Mouse (Mus musculus): ENCODE results near the gene Palm.

Gene Palm

DNA sequence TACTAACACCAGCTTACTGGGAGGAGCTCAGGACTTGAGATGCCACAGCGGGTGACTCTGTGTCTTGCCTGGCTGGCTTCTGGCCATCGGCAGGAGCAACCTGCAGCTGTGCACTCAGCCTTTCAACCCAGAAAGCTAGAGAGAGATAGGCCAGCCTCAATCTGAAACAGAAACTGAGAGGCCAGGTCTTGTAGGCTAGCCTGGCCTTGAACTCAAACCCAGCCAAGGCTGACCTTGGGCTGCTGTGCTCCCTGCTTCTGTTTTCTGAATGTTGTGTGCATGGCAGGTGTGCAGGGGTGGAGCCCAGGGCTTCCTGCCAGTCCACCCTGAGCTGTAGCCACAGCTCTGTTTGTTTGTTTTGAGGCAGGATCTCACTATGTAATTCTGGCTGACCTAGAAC, 20.2 kb upstream of the Palm start:
- no peak for DNase-seq

DNA sequence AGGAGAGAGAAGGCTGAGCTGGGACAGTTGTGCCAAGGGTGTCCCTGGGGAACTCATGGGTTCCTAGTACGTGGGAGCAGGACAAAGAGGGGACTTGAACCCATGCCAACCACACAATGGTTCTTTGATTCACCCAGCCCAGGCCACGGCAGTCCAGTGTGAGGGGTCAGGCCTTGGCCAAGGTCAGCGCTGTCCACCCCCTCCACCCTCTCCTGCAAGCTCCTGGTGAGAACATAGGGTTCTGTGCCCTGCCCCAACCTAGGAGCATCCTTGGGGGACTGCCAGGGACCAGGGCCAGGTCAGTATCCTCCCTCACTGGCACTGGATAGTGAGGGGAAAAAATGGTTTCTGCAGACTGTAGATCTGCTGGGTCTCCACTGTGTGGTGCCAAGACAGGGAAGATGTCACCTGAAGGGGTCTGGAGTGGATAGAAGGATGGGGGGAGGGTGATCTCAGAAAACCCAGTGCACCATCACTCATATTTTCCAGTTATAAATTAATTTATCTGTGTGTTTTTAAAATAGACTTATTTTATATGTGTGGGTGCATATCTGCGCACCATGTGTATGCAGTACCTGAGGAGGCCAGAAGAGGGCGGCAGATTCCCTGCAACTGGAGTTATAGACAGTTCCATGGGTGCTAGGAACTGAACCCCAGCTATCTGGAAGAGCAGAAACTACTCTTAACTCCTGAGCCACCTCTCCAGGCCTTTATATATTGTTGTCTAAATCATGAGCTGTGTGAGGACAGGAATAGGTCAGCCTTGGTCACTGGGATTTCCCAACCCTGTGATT, 18.7 kb upstream of the Palm start:
- no peak for DNase-seq

DNA sequence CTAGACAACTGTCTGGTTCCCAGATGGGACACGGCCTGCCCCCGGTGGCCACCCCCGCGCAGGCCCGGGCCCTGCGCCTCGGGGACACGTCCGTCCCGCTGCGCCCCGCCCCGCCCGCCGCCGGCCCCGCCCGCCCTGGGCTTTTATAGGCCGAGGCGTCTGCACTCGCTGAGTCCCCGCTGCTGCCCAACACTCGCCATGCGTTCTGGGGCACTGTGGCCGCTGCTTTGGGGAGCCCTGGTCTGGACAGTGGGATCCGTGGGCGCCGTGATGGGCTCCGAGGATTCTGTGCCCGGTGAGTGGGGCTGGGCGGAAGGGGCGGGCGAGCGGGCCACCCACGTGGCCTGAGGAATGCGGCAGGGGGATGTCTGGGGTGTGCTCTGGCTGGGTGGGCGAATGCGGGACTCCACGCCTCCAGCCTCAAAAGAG, 16.3 kb upstream of the Palm start, which contains the start of gene Fstl3:
TSS of gene Fstl3 (plus strand) at position 170 of the 429 bp plus-strand sequence.
- no peak for DNase-seq

DNA sequence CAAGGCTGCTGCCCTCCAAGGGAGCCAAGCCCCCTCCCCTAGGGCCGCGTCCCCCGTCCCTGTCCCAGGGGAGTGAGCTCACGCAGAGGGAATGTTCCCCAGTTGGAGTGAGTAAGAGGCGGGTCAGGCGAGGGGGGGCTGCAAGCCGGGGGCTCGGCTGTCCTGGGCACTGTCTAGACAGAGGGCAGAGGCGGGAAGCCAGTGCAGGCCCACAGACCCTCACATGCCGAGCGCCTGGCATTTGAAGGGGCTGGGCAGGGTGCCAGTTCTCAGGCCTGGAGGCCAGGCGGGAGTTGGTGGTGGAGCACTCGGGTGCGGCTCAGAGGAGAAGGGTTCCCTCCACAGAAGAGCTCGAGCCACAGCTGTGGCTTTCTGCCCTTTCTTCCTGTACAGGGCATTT, 15.4 kb upstream of the Palm start:
- no peak for DNase-seq

DNA sequence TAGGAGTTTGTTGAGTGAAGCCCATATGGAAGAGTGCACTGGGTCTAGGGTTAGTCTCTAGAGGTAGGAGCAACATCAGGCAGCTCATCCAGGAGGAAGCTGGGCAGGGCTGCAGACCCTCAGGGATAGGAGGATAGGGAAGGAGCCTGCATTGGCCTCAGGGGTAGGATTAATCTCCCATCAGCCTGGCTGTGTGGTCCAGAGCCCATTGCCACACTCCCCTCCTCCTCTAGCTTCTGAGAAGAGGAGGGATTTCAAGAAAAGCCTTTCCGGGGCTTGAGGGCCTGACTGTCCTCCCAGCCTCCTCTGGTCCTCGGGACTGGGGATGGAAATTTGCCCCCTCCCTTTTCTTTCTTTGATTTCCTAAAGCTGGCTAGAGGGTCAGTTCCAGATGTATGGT, 14.2 kb upstream of the Palm start:
- no peak for DNase-seq

DNA sequence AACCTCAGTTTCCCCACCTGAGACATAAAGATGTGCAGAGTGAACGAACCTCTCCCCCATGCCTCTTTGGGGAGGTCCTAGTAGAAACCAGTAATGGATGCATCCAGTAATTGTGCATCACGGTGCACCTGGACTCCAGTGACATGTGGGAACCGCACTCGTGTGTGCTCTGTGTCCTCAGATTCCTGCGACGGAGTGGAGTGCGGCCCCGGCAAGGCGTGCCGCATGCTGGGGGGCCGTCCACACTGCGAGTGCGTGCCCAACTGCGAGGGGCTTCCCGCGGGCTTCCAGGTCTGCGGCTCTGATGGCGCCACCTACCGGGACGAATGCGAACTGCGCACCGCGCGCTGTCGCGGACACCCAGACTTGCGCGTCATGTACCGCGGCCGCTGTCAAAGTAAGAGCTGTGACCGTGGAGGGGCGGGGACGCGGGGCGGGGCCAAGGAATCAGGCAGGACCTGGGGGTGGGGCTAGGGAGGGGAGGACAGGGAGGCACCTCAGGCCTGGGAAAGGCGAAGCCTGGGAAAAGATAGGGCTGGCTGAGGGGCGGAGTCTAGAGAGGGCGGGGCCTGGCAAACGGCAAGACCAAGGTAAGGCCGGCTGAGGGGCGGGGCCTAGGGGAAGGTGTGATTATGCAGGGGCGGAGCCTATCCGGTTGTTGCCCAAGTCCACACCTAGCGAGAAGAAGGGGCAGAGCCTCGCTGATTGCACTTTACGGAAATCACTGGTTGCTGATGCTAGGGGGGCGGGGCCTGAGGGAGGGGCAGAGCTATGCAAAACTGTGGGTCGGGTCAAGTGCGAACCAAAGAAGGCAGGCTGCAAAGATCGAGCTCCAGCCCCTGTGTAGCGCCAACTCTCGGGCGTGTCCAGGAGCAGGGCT, 13.3 kb upstream of the Palm start:
- DNase-seq = peak; percentile 85 to 90

DNA sequence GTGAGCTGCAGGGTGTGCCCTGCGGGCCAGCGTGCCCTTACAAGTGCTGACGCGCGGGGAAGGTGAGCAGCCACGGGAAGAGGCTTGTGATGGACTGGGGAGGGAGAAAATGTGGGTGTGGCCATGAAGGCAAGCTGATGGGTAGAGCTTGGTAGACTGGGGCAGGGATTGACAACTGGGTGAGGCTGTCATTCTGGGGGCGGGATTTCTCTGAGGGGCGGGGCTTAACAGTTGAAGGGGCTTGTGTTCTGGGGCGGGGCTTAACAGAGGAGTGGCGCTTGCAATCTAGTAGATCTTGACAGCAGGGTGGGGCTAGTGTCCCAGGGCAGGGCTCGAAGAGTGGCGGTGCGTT, 12.7 kb upstream of the Palm start:
- no peak for DNase-seq

DNA sequence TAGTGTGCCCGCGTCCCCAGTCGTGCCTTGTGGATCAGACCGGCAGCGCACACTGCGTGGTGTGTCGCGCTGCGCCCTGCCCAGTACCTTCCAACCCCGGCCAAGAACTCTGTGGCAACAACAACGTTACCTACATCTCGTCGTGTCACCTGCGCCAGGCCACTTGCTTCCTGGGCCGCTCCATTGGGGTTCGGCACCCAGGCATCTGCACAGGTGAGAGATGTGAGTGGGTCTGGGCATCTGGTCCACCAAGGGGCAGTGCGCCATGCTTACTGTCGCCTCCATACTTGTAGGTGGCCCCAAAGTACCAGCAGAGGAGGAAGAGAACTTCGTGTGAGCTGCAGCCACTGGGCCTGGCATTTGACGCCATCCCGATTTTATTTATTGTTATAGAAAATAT, 12.2 kb upstream of the Palm start:
- DNase-seq = no peak

DNA sequence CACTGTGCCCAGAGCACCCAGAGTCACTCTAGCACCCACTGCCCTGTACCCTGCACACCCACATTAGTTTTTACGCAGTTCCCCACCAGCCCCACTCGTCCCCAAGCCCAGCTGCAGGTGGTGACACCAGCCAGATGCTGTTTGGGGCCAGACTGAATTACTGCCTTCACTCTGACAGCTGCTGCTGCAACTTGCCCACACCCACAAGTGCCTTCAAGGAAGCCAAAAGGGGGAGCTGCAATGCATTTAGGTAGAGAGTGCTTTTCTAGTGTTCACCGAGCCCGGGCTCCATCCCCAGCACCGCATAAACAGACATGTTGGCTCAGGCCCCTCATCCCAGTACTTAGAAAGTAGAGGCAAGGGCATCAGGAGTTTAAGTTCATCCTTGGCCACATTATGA, 11.4 kb upstream of the Palm start:
- peak; percentile 48 to 70 for DNase-seq

DNA sequence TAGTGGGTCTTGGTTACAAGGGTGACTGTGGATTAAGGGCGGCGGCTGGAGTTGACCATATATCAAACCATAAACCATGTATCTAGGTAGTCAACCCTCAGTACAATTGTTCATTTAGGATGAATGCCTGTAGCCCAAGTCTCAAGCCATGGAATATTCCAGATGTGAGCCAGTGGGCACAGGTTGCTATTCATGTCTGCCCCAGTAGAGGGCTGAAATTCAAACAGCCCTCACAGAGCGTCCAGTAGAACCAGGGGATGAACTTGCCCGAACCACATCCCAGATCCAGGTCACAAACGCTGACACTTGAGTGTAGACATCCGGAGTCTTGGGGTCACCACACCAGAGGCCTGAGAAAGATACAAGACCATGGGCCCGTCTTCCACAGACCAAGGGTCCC, 10.3 kb upstream of the Palm start:
- DNase-seq = no peak

DNA sequence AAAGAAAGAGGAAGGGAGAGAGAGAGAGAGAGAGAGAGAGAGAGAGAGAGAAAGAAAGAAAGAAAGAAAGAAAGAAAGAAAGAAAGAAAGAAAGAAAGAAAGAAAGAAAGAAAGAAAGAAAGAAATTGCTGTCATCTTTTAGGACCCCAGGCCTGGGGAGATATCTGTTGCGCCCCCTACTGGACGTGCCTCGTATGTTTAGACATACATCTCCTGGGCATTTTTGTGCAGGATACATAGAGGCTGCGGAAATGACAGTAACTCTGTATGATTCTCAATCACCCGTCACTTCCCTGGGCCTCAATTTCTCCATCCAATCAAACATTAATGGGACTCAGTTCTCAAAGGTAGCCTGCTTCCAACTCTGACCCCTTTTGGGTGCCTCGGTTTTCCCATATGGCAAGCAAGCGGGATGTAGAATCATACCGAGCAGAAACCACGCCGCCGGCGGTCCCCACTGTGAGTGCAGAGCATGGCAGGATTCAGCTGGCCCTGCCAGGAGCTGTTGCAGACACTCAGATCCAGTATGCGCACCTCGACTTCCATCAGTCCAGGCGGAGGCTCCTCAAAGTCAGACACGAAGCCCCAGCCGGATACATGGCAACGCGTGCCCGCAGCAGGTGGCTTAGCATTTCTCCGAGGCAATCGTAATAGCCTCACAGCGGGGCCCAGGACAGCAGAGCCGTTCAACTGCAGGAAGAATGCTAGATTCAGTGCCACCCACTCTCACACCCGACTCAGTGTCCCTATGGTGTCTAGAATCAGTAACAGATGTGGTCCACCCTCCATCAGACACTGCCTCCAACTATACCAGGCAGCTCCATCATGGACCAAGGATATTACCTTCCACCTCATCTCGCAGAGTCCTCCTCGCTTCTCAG, 9.2 kb upstream of the Palm start:
- DNase-seq = no peak

DNA sequence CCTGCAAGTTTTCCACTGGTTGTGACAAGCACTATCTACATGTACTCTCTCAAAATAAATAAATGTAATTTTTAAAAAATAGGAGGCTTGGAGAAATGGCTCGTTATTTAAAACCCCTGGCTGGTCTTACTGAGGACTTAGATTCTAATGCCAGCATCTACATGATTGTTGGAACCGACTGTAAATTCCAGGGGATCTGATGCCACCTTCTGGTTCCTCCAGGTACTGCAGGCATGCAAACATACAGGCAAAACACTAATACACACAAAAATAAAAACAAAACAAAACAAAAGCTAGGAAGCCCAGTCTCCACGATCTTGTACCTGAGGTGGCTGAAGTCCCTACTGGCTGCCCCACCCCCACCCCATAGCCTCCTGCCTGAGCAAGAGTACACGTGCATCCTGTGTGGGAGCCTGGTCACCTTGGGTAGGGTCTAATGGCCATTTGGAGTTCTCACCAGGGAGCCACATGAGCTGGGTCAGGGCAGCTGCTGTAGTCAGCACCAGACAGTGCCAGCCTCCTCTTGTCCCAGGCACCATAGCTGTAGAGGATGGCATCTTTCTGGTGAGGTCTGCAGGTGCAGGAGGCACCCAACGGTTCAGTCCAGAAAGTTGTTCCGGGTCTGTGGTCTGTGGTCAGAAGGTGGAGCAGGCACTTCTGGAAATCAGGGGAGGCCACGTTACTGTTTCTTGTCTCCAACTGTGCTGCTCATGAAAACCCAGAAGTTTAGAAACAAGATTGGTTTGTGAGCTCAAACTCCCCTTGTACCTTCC, 4.8 kb upstream of the Palm start:
- peak in 1 of 2 experiments; percentile 59 for DNase-seq

DNA sequence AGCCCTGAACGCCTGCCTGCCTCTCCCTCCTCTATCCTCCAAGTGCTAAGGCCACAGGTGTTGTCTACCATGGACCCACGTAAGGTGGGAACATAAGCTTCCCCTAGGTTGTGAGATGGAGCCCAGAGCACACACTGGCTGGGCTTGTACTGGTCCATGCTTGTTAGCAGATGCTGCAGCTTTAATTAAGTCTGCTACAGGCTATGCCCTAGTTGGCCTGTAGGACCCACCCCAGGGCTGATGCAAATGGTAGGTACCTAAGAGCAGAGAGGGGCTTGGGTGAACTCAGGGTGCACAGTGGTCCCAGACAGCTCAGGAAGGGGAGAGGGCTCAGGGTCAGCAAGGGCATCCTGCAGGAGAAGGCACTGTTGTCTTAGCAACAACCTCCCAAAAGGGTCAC, 3.8 kb upstream of the Palm start:
- DNase-seq = no peak

DNA sequence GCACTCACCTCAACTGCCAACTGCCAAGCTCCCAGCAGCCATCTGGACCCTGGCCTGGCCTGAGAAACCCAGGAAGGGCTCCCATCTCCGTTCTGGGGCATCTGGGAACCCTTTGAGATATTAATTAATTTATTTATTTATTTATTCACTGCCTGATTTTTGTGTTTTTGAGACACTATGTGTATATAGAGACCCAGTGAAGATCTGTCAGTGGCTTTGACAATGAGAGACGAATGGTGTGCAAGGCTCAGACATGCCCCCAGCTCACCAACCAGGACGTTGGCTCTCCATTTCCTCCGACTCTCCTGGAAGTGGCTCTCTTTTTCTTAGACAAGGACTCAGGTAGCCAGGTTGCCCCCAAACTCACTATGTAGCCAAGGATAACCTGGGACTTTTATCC, 2.5 kb upstream of the Palm start, which contains the start of gene Prss57:
TSS of gene Prss57 (minus strand) at position 101 of the 400 bp plus-strand sequence.
- no peak for DNase-seq

DNA sequence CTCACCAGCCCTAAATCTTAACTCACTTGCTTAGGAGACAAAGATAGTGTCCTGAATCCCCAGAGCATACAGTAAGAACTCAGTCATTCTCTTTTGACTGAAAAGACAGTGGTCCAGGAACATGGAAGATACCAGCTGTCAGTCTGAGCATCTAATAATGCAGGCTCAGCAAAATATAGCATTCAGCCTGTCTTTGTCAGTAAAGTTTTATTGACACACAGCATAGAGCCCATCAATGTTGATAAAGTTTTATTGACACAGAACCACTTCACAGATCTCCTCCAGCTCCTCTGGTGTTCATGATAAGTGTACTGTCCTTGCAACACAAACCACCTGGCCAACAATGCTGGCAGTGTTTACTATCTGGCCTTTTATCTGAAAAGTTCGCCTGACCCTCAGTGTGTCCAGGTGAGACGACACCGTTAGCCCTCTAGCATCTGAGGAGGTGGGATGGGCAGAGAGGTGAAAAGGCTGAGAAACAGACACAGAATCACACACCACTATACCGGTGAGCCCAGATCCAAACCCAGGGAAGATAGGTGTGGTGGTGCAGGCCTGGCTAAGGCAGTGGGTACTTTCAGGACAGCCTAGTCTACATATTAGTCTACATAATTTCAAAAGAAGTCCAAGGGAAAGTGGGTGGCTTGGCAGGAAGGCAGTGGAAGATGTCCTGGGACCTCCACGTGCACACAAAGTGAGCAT, 882 bp upstream of the Palm start:
- DNase-seq = no peak

DNA sequence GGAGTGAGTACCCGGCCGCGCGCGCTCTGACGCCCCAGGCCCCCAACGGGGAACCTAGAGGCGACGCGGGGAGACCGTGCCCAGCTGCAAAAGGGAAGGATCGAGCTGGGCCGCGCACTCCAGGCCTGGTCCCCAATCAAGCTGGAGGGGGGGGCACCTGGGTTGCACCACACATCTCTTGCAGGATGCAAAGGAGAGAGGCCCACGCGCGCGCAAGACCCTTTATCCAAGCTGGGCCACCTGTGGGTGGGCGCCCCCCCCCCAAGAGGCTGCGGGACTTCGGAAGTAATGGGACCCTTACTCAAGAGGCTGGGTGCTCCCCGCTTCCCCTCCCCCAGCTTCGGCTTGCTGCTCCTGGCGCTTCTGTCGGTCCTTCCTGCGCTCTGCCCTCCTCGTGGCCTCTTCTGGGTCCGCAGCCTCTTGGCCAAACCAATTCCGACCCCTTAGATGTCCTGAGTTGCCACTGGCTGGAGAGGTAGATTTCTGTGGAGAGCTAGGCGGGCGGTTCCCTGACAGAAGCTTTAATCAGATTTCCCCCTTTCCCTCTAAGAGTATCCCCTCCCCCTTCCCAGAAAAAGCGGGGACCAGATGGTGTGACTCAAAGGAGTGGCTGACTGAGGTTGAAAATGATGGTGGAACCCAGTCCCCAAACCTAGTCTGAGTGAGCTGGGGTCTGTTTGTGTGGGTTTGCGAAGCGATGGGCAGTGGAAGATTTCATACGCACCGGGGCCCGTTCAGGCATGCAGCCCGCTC, 542 bp downstream of the Palm start:
- DNase-seq = peak; percentile 32 to 34

DNA sequence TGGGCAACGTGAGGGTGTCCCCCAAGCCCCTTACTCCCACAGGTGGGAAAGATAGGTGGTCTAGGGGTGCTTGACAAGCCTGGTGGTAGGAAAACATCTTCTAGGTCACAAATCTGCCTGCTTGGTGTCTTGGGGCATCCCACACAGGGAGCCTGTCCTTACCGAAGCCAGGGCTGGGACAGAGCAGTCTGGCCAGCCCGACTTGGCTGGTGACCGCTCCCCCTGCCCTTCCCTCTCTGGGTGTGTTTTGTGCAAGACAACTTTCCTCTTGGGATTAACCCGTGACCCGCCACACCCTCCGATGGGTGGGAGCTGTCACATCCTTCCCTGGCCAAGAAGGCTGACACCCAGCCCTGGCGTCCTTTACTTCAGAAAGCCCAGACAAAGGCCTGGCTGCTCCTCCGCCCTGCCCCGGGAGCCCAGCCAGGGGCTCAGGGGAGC, 1.1 kb downstream of the Palm start:
- peak in 1 of 2 experiments; percentile 26 for DNase-seq

DNA sequence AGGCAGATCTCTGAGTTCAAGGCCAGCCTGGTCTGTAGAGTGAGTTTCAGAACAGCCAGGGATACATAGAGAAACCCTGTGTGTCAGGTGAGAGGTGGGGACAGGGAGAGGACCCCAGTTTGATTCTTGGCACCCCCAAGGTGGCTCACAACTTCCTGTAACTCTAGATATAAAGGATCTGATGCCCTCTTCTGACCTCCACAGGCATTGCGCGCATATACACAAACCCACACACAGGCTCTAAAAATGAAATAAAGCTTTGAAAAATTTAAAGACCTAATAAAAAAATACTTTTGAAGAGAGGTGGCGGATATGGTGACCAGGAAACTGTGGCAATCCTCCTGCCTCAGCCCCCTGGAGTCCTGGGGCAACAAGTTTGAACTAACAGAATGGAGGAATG, 2.5 kb downstream of the Palm start:
- DNase-seq = no peak

DNA sequence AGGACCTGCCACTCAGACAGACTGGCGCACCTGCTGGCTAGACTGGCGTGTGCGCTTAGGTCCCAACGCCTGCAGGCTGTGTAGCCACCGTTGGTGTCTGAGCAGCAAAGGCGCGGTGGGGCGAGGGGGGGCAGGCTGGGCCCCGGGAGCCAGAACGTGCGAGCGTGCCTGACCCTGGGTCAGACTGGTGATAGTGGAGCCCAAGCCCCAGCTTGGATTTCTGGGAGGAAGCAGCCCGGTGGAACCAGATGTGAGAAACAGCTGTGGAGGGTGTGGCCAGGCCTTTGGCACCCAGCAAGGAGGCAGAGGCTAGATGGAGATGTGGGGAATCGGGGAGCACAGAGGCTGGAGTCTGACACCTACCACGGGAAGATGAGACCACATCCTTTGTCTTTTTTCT, 4.0 kb downstream of the Palm start:
- no peak for DNase-seq

DNA sequence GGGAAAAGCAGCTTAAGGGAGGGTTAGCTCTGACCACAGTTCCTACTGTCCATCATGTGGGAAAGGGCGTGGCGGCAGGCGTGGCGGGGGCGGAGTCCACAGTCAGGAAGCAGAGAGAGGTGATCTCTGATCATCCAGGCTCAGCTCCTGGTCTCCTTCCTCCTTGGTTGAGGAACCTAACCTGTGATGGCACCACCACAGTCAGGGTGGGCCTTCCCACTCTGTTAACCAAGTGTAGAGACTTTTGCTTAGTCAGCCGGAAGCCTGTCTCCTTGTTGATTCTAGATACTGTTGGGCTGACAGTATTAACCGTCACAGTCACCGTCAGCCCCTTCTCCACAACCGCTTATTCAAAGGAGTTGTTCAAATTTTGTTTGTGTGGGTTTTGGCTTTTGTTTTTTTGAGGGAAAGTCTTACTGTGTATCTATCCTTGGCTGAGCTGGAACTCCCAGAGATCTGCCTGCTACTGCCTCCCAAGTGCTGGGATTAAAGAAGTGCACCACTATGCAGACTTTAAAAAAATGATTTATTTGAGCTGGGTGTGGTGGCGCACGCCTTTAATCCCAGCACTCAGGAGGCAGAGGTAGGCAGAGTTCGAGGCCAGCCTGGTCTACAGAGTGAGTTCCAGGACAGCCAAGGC, 5.0 kb downstream of the Palm start:
- no peak for DNase-seq
